Mouse (Mus musculus) brown adipose tissue, adult 24 weeks (tissue): ENCODE measurements around the gene Usp18. TPM values are rescaled to one million over a fixed set of nuclear protein-coding genes. Genes with fewer than 3 reads are reported as not detected.

Experiments used
- H3K27ac ChIP-seq: fragments of 200-500 bp; replicated peaks from 2 replicates; pipeline ENCODE4 v1.5.1; 2012; ENCODE audit warnings: low read depth, mild to moderate bottlenecking, low read length
- H3K4me1 ChIP-seq: fragments of 200-500 bp; 2 replicates; pipeline ENCODE4 v1.6.1; 2012; ENCODE audit warnings: low read length, mixed read lengths; ENCODE audit not compliant: control insufficient read depth, insufficient read depth, insufficient read length
- H3K4me3 ChIP-seq: fragments of 200-500 bp; 2 replicates; pipeline ENCODE4 v1.5.1; 2012; ENCODE audit warnings: low read depth, mild to moderate bottlenecking, low read length, moderate library complexity; ENCODE audit not compliant: insufficient read depth
- polyA plus RNA-seq: library from polyadenylated mRNA; stranded (reverse); fragments of >200 nt; gene quantifications from 2 replicates; pipeline ENCODE4 v1.2.4, GENCODE M21; 2012; ENCODE audit not compliant: missing spikeins, insufficient read depth, insufficient read length

The Usp18 gene
- polyA plus RNA-seq, 1 experiment, result 1.8 TPM

DNA sequence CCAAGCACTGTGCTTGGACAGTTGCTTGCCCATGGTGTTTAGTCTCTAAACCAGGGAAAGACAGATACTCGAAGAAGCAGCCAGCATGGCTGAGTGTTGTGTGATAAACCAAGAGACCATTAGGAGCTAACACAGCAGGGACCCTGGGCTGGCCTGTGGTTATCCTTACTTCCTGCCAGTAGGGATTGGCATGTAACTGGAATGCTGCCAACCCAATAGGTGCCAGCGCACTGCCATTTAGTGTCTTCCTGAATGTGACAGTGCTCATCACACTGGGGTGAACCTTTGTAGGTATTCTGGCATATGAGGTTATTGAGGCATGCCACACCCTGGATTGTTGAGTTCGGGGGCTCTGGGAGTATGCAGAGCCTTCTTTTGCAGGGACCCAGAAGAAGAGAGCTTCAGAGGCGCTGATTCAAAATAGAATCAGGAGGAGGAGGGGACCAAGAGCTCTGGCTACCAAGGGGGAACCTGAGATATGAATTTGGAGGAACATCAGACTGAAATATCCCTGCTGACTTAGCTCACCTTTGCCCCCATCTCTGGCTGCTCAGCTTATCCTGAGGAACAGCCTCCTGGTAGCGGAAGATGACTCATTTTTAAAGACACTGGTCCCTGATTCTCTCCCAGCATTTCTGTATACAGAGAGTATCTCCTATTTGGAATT, 29.0 kb upstream of the Usp18 start:
- Histone ChIP-seq H3K4me1 (peaks cover 22% of the 10 kb centered on the region), H3K27ac (no peak overlapping the region), H3K4me3 (no peak overlapping the region)

DNA sequence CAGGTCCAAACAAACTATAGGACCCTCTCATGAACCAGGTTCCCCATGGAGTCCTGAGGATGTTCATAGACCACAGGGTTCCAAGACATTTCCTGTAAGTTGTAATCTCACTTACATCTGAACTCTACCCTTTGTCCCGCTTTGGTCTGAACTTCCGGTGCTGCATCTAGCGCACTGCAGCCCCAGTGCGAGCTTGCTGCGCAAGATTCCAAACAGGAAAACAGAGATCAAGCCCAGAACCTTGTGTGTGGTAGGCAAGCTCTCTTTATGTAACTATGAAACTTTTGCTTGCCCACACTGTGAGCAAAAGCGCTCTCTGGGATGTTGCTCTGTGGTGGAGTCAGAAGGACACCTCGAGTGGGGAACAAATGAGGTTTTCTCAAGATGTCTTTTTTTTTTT, 27.7 kb upstream of the Usp18 start:
- Histone ChIP-seq H3K4me3 (no peak overlapping the region), H3K4me1 (peaks cover 22% of the 10 kb centered on the region), H3K27ac (0 out of 2 replicates have a peak overlapping the region, but pooled peaks have one; percentile 24)

DNA sequence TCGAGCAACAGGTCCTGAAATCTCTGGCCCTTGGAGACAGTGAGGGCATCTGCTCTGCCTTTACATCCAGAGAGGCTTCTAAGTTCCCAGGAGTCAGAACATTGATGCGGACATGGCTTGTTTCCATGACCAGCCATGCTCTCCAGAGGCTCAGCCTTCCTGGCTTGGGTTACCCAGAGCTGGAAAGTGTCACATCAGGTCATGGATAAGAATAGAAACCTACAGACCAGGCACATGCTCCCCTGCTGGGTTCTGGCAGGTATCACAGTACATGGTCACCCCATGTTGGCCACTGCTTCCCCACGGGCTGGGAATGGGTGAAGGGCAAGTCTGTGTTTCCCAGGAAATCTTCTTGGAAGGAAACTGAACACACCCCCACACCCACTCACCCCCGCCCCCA, 26.3 kb upstream of the Usp18 start:
- Histone ChIP-seq H3K4me3 (no peak overlapping the region), H3K4me1 (peaks cover 22% of the 10 kb centered on the region), H3K27ac (no peak overlapping the region; the same call in 1 of the 2 replicates)

- Histone ChIP-seq H3K27ac (peak overlapping the region; percentile 52), H3K4me3 (no peak overlapping the region), H3K4me1 (peaks cover 22% of the 10 kb centered on the region)
These were observed 25.5 kb upstream of the Usp18 start for GRCm38 (mm10) chr6:121220181-121220580.

DNA sequence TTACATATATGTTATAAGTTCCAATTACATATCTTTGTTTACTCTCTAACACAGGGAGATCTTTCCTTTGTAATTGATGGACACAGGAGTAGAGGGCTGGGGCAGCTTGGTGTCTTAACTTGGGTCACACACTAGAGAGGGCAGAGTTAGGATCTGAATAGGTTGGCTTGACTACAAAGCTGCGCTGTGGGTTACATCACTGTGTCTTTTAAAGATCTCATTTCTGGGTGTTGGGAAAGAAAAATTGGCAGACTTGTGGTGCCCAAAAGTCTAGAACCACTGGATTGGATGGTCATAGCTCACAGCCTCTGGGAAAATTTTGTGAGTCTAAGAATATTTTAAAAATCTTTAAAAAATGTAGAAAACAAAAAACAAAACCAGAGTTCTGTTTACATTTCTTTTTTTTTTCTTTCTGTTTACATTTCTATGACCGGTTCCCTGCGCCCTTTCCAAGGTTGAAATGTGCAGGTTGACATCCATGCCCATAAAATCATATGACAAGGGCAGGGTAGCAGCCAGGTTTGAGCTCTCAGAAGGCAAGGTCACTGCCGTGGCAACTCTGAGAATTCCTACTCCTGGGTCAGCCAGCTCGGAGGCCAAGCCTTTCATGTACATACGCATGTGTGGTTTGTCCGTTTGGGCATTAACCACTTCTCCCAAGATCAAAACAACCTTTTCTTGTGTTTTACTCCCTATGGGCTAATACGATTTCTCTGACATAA, 23.7 kb upstream of the Usp18 start:
- Histone ChIP-seq H3K4me1 (peaks cover 20% of the 10 kb centered on the region), H3K4me3 (no peak overlapping the region), H3K27ac (peak overlapping the region; percentile 73)

- 0 out of 2 replicates have a peak overlapping the region, but pooled peaks have one; percentile 70 for H3K27ac ChIP-seq
- H3K4me3 ChIP-seq, result no peak overlapping the region
- peaks cover 12% of the 10 kb centered on the region for H3K4me1 ChIP-seq
These were observed 22.7 kb upstream of the Usp18 start for GRCm38 (mm10) chr6:121223001-121223400.

DNA sequence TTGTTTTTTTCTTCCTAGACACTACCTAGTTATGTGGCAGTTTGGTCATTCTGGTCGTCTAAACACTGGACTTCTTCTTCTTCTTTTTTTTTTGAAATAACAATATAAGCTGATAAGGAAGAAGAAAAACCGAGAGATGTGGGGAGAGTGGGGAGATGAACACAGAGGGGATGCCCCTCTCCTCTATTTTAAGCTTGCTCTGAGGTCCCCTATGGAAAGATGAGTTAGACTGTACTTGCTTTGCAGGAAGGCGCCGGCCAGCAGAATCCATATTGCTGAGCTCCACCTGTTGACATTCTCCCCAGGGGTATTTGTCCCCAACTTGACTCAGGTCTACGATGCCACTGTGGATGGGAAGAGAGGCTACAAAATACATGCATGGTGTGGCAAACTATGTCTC, 21.6 kb upstream of the Usp18 start:
- peaks cover 7% of the 10 kb centered on the region for H3K4me1 ChIP-seq
- H3K4me3 ChIP-seq, result no peak overlapping the region
- no peak overlapping the region for H3K27ac ChIP-seq

- no peak overlapping the region for H3K4me3 ChIP-seq
- peaks cover 5% of the 10 kb centered on the region; the same call in 1 of the 2 replicates for H3K4me1 ChIP-seq
- no peak overlapping the region for H3K27ac ChIP-seq
These were observed 20.7 kb upstream of the Usp18 start for GRCm38 (mm10) chr6:121224993-121225392.

DNA sequence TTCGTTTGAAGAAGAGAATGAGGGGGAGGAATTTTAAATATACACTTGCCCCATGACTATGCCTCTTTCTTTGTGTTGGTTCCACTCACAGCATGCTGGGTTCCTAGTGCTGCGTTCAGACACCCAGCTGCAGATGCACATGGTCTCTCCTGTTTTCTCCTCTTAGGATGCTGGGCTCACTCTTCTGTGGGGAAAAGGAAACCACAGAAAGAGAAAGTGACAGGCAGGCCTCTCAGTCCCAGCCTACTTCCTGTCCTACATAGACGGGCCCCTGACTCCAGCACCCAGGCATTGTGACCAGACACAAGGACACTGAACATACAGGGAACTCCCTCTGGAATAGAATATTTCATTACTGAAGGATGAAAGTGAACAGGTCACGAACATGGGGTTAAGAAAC, 19.7 kb upstream of the Usp18 start:
- Histone ChIP-seq H3K27ac (no peak overlapping the region), H3K4me3 (no peak overlapping the region), H3K4me1 (no peaks in the 10 kb centered on the region; the same call in 1 of the 2 replicates)

DNA sequence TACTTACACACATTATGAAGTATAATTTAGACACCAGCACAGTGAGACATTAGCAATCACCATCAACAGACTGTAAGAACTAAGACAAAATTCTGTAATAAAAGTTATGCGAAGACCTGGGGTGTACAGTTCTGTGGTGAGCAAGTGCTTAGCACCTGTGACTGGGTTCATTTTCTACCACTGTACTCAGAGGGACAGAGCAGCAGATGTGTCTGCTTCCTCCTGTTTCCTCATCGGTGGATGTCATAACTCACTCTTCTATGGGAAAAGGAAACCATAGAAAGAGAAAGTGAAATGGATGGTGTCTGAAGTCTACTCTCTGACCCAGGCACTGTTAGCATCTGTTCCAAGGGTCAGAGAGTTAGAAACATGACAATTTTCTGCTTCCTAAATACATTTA, 19.0 kb upstream of the Usp18 start:
- Histone ChIP-seq H3K4me1 (no peaks in the 10 kb centered on the region; the same call in 1 of the 2 replicates), H3K27ac (no peak overlapping the region), H3K4me3 (no peak overlapping the region)

- Histone ChIP-seq H3K27ac (no peak overlapping the region), H3K4me1 (no peaks in the 10 kb centered on the region; the same call in 1 of the 2 replicates), H3K4me3 (no peak overlapping the region)
These were observed 17.3 kb upstream of the Usp18 start for GRCm38 (mm10) chr6:121228421-121228820.

DNA sequence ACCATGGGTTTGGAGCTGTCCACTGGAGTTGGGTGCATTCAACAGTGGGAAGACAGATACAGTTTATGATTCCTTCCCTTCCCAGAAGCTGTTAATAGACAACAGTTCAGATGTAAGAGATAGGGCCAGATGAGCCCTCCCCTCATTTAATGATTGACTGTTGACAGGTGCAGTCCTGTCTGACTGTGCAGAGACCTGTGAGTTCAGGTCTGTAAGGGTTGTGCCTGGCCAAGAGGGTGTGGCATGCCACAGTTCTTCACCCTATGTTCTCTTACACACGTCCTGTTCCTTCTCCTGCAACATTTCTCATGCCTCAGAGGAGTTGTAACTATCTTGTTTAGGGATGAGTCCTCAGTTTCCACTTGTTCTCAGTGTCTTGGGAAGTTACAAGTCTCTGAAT, 13.1 kb upstream of the Usp18 start:
- no peaks in the 10 kb centered on the region for H3K4me1 ChIP-seq
- no peak overlapping the region for H3K27ac ChIP-seq
- no peak overlapping the region for H3K4me3 ChIP-seq

DNA sequence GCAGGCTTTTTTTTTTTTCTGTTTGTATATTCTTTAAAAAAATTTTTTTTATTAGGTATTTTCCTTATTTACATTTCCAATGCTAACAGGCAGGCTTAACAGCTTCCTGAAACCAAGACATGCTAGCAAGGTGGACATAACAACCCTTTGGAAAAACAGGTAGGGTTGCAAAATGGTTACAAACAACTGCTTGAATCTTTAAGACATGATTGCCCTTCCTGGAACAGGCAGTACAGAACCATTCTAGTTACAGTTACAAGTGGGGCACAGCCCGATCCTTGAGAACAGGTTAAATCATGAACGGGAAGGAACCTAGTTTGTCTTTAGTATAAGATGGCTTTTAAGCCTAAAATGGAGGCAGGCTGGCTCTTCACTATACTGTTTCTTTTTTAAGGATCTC, 9.3 kb upstream of the Usp18 start:
- H3K4me3 ChIP-seq, result no peak overlapping the region
- H3K4me1 ChIP-seq, result no peaks in the 10 kb centered on the region
- no peak overlapping the region for H3K27ac ChIP-seq

GRCm38 (mm10) chr6:121238209-121238608, 7.5 kb upstream of the Usp18 start:
- no peaks in the 10 kb centered on the region for H3K4me1 ChIP-seq
- H3K4me3 ChIP-seq, result no peak overlapping the region
- H3K27ac ChIP-seq, result no peak overlapping the region

DNA sequence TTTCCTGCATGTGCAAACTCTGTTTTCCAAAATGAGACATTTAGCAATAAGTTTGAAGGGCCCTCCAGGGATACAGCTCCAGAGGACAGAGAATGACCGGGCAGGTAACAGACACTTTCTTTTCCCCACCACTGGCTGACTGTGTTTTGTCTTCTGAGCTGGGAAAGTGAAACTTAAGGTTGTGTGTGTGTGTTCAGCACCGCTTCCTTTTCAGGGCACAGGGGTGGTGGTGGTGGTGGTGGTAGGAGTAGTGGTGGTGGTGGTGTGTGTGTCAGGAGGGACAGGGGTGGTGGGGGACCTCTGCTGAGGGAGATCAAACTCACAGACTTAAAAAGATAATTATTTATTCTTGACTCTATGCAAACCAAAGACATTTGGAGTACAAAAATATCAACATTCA, 3.9 kb upstream of the Usp18 start:
- no peak overlapping the region for H3K4me3 ChIP-seq
- H3K27ac ChIP-seq, result no peak overlapping the region
- H3K4me1 ChIP-seq, result no peaks in the 10 kb centered on the region

- Histone ChIP-seq H3K27ac (no peak overlapping the region), H3K4me3 (no peak overlapping the region), H3K4me1 (peaks cover 5% of the 10 kb centered on the region; the same call in 1 of the 2 replicates)
These were observed 2.5 kb upstream of the Usp18 start for GRCm38 (mm10) chr6:121243161-121243560.
